Comparison of ENCODE assay signal across 9 mouse cellular contexts in genomic region chr7:99553885-99554269, GRCm38 (mm10). TPM values are rescaled to one million over a fixed set of nuclear protein-coding genes. Genes with fewer than 3 reads are reported as not detected.
DNase-seq lines count a peak whose midpoint lies in the region; ATAC-seq lines count a peak whose summit lies in the region.
"Had no signal": no experiment of that assay in that cellular context is flagged by ENCODE, and none has a peak within 500 bp of the region (broad histone marks: within the 10 kb centered on the region; RNA-seq: fewer than 3 reads in every experiment).

No protein-coding gene starts in this region.

- peak overlapping the region; percentile 65; the same call in 1 of the 2 replicates for H3K27ac ChIP-seq in kidney, embryonic 14.5 days (ENCODE audit: low read depth, low read length)
- H3K27ac ChIP-seq in neural tube, embryonic 13.5 days (replicated peaks): peak overlapping the region; percentile 69

- H3K4me1 ChIP-seq in kidney, embryonic 14.5 days (ENCODE audit: control insufficient read depth, insufficient read depth, low read length): peaks cover 15% of the 10 kb centered on the region
- peaks cover 54% of the 10 kb centered on the region for H3K4me1 ChIP-seq in neural tube, embryonic 13.5 days (replicated peaks)

- ATAC-seq in kidney, embryonic 14.5 days (ENCODE audit: low FRiP score, low TSS enrichment): peak; percentile 42; the same call in 1 of the 2 replicates
- no peak for ATAC-seq in neural tube, embryonic 13.5 days (ENCODE audit: low read depth)
- ATAC-seq in erythroid progenitor cell, adult 5-6 weeks (replicated peaks; ENCODE audit: low FRiP score, poor library complexity, severe bottlenecking): no peak

- H3K4me2 ChIP-seq in kidney, embryonic 14.5 days (replicated peaks; ENCODE audit: low read depth, low read length): no peak overlapping the region
- no peak overlapping the region for H3K4me2 ChIP-seq in neural tube, embryonic 13.5 days

- no peaks in the 10 kb centered on the region for H3K27me3 ChIP-seq in kidney, embryonic 14.5 days (ENCODE audit: control insufficient read depth, insufficient read depth, low read length)
- H3K27me3 ChIP-seq in neural tube, embryonic 13.5 days: no peaks in the 10 kb centered on the region

- DNase-seq in embryo, embryonic 10.5 days (ENCODE audit: low spot score): peak; percentile 27
- DNase-seq in embryo, embryonic 9.5 days (ENCODE audit: extremely low spot score): no peak
- DNase-seq in kidney, postnatal 25 days: no peak
- peak; percentile 49 for DNase-seq in kidney, postnatal 10 days
- DNase-seq in spleen, postnatal 10 days (ENCODE audit: low spot score in 2 of 2): no peak

- 13% methylated on average over 4 of the region's 4 CpGs for WGBS in kidney, embryonic 14.5 days
- WGBS in neural tube, embryonic 13.5 days: 10% methylated on average over 4 of the region's 4 CpGs

- H3K4me3 ChIP-seq in kidney, embryonic 14.5 days (ENCODE audit: low read length): no peak overlapping the region
- no peak overlapping the region for H3K4me3 ChIP-seq in neural tube, embryonic 13.5 days

- H3K9ac ChIP-seq in kidney, embryonic 14.5 days (ENCODE audit: low read depth, low read length): no peak overlapping the region
- 0 out of 2 replicates have a peak overlapping the region, but pooled peaks have one; percentile 6 for H3K9ac ChIP-seq in neural tube, embryonic 13.5 days

- H3K36me3 ChIP-seq in kidney, embryonic 14.5 days (ENCODE audit: control insufficient read depth, insufficient read depth, low read length): no peaks in the 10 kb centered on the region
- H3K36me3 ChIP-seq in neural tube, embryonic 13.5 days: peaks cover 23% of the 10 kb centered on the region; the same call in 1 of the 2 replicates

- no peaks in the 10 kb centered on the region for H3K9me3 ChIP-seq in kidney, embryonic 14.5 days (ENCODE audit: control insufficient read depth, low read length)
- no peaks in the 10 kb centered on the region for H3K9me3 ChIP-seq in neural tube, embryonic 13.5 days
- H3K9me3 ChIP-seq: G1E had no signal

RNA-seq across cellular contexts. Expression of gene Arrb1, which starts 18.6 kb away (rescaled TPM):
- 3.5 and 3.6 TPM in 2 replicates for polyA plus RNA-seq in kidney, embryonic 14.5 days (2014; fragmentation: Nextera tagmentation; extraction: Ambion mirVana)
- polyA plus RNA-seq in neural tube, embryonic 13.5 days (2015; fragmentation: Nextera tagmentation; extraction: Ambion mirVana): 15.9 and 16.2 TPM in 2 replicates
- 184 TPM in 2 replicates for total RNA-seq in erythroid progenitor cell, adult 5-6 weeks (2015; ENCODE audit: low replicate concordance)
- total RNA-seq in erythroid progenitor cell, adult 5-6 weeks (2017; ENCODE audit: low replicate concordance): 538 and 553 TPM in 2 replicates

Comparison
In these comparisons a context has a peak if more than half of its experiments do, and no peak if none do; other contexts are left out.
1. DNase-seq: peak in embryo, embryonic 10.5 days (single experiment) and kidney, postnatal 10 days (single experiment); none in embryo, embryonic 9.5 days (single experiment), kidney, postnatal 25 days (0 of 2) and spleen, postnatal 10 days (0 of 2).